Mouse (Mus musculus): Measurements from ENCODE around the gene Itpr2.

The Itpr2 gene

GRCm38 (mm10) chr6:146309335-146309734, 192.7 kb downstream of the Itpr2 start:
- peak; percentile 14 for DNase-seq (ENCODE audit: low spot score)

GRCm38 (mm10) chr6:146305995-146306394, 196.0 kb downstream of the Itpr2 start:
- DNase-seq (ENCODE audit: low spot score), result no peak

GRCm38 (mm10) chr6:146304088-146304487, 197.9 kb downstream of the Itpr2 start:
- no peak for DNase-seq (ENCODE audit: low spot score)

GRCm38 (mm10) chr6:146303336-146303735, 198.7 kb downstream of the Itpr2 start:
- no peak for DNase-seq (ENCODE audit: low spot score)

GRCm38 (mm10) chr6:146302574-146303130, 199.4 kb downstream of the Itpr2 start:
- DNase-seq (ENCODE audit: low spot score), result no peak

- DNase-seq (ENCODE audit: low spot score), result no peak
Observed at GRCm38 (mm10) chr6:146302101-146302500, 199.9 kb downstream of the Itpr2 start.

GRCm38 (mm10) chr6:146300961-146301360, 201.1 kb downstream of the Itpr2 start:
- no peak for DNase-seq (ENCODE audit: low spot score)

- peak; percentile 20 for DNase-seq (ENCODE audit: low spot score)
Observed at GRCm38 (mm10) chr6:146298712-146299111, 203.3 kb downstream of the Itpr2 start.

GRCm38 (mm10) chr6:146291036-146291435, 211.0 kb downstream of the Itpr2 start:
- DNase-seq (ENCODE audit: low spot score), result no peak

- DNase-seq (ENCODE audit: low spot score), result no peak
Observed at GRCm38 (mm10) chr6:146289801-146290200, 212.2 kb downstream of the Itpr2 start.

GRCm38 (mm10) chr6:146288266-146288665, 213.8 kb downstream of the Itpr2 start:
- DNase-seq (ENCODE audit: low spot score), result no peak

GRCm38 (mm10) chr6:146284921-146285565, 217.0 kb downstream of the Itpr2 start:
- no peak for DNase-seq (ENCODE audit: low spot score)

GRCm38 (mm10) chr6:146283981-146284380, 218.0 kb downstream of the Itpr2 start:
- no peak for DNase-seq (ENCODE audit: low spot score)

GRCm38 (mm10) chr6:146282061-146282659, 219.9 kb downstream of the Itpr2 start:
- DNase-seq (ENCODE audit: low spot score), result no peak

- peak; percentile 30 for DNase-seq (ENCODE audit: low spot score)
Observed at GRCm38 (mm10) chr6:146281176-146281899, 220.7 kb downstream of the Itpr2 start.

GRCm38 (mm10) chr6:146273256-146273655, 228.8 kb downstream of the Itpr2 start:
- DNase-seq (ENCODE audit: low spot score), result no peak

- peak; percentile 73 for DNase-seq (ENCODE audit: low spot score)
Observed at GRCm38 (mm10) chr6:146272253-146273036, 229.6 kb downstream of the Itpr2 start.

GRCm38 (mm10) chr6:146270776-146271533, 231.1 kb downstream of the Itpr2 start:
- DNase-seq (ENCODE audit: low spot score), result peak; percentile 37

GRCm38 (mm10) chr6:146270162-146270561, 231.9 kb downstream of the Itpr2 start:
- DNase-seq (ENCODE audit: low spot score), result no peak

GRCm38 (mm10) chr6:146269291-146269690, 232.7 kb downstream of the Itpr2 start:
- no peak for DNase-seq (ENCODE audit: low spot score)

- DNase-seq (ENCODE audit: low spot score), result no peak
Observed at GRCm38 (mm10) chr6:146260674-146261376, 241.2 kb downstream of the Itpr2 start.
